Mouse (Mus musculus): ENCODE measurements around the gene Tenm2.

DNA sequence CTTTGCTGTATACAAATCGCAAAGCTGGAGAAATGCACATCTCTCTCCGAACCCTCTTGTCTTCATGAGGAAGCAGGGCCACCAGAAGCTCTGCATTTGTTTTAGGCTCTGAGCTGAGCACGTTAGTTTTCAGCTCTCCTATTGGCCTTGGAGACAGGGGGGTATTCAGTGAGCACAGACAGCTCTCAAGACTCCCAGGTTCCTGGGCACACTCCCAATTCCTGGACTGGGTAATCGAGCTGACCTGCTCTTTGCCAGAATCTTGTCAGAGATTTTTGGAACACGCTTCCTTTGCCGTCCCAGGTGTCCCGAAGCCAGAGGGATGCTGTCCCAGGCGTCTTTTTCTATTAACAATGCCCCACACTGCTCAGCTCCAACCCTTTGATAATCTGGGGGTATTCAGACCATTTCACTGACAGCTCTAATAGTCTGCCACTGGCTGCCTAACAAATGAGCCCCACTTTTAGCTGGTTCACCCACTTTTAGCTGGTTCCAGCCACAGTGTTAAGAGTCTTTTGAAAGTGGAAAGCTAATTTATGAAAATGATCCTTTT lies 1161.7 kb downstream of the Tenm2 start:
- TF ChIP-seq CTCF (conservative IDR thresholded peaks at IDR 0.05; ENCODE audit: insufficient read depth, insufficient read length, low read depth, low read length) (no peak), POLR2A (IDR thresholded peaks at IDR 0.05; ENCODE audit: low read depth, low read length) (no peak)

Measured in kidney, adult 2 months (tissue).